Mouse (Mus musculus) forebrain, embryonic 14.5 days (tissue): Measurements from ENCODE around the gene Mdh1b. TPM values are rescaled to one million over a fixed set of nuclear protein-coding genes. Genes with fewer than 3 reads are reported as not detected.
A peak's percentile ranks its signal among the peaks of the same experiment; 100 is the strongest.

Experiments used
- ATAC-seq: fragments of 200-750 bp; cut with Nextera tagmentation; 2 replicates; pipeline ENCODE4 v1.8.0; 2017; ENCODE audit warnings: mild to moderate bottlenecking, moderate library complexity
- DNase-seq: peaks from one replicate; pipeline ENCODE4 v3.0.0-alpha.2; 2015; ENCODE audit warnings: low spot score
- H3K27ac ChIP-seq: fragments of 300-500 bp; sonication (generic); 2 replicates; pipeline ENCODE4 v1.5.1; 2014; ENCODE audit warnings: low read depth, mild to moderate bottlenecking, control low read depth, low read length, moderate library complexity
- H3K27me3 ChIP-seq: fragments of 300-500 bp; sonication (generic); replicated peaks from 2 replicates; pipeline ENCODE4 v1.6.1; 2014; ENCODE audit warnings: low read length, control low read depth, mixed read lengths; ENCODE audit not compliant: control insufficient read depth, insufficient read depth
- H3K36me3 ChIP-seq: fragments of 300-500 bp; sonication (generic); 2 replicates; pipeline ENCODE4 v1.6.1; 2014; ENCODE audit warnings: low read length, control low read depth; ENCODE audit not compliant: control insufficient read depth, insufficient read depth
- H3K4me1 ChIP-seq: fragments of 300-500 bp; sonication (generic); 2 replicates; pipeline ENCODE4 v1.6.1; 2014; ENCODE audit warnings: antibody characterized with exemption, low read length, control low read depth; ENCODE audit not compliant: control insufficient read depth, insufficient read depth
- H3K4me2 ChIP-seq: fragments of 300-500 bp; sonication (generic); 2 replicates; pipeline ENCODE4 v1.6.1; 2014; ENCODE audit warnings: mild to moderate bottlenecking, control low read depth, low read length
- H3K4me3 ChIP-seq: fragments of 300-500 bp; sonication (generic); 2 replicates; pipeline ENCODE4 v1.5.1; 2014; ENCODE audit warnings: low read depth, low read length, control low read depth
- H3K9ac ChIP-seq: fragments of 300-500 bp; sonication (generic); 2 replicates; pipeline ENCODE4 v1.6.1; 2014; ENCODE audit warnings: mild to moderate bottlenecking, low read length, control low read depth, moderate library complexity
- H3K9me3 ChIP-seq: fragments of 300-500 bp; sonication (generic); replicated peaks from 2 replicates; pipeline ENCODE4 v1.6.1; 2016; ENCODE audit warnings: low read length, control low read depth, mixed read lengths; ENCODE audit not compliant: control insufficient read depth
- WGBS: fragments of 180-500 bp; shearing (Covaris S2); extraction: QIAGEN DNeasy Blood & Tissue Kit; methylation state at CpG from one replicate; pipeline ENCODE4 v1.1.7; 2014; 5-methylcytosine and 5-hydroxymethylcytosine counted together
- polyA plus RNA-seq: library from polyadenylated mRNA; unstranded; fragments of >200 nt; fragmentation: Nextera tagmentation; extraction: Ambion mirVana; gene quantifications from 2 replicates; pipeline ENCODE4 v1.2.1, GENCODE M21; 2014

Gene Mdh1b
- polyA plus RNA-seq, 1 experiment from 2014 or later: 0.29 TPM

DNA sequence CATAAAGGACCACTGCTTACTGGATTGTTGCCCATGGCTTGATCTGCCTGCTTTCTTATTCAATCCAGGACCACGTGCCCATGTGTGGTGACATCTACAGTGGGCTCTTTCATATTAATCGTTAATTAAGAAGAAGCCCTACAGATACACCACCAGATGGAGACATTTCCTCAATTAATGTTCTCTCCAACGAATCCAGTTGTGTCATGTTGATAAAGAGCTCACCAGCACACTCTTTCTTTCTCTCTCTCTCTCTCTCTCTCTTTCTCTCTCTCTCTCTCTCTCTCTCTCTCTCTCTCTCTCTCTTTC is 61.3 kb downstream of the Mdh1b start:
- 1% methylated on average over 3 of the region's 3 CpGs for WGBS
- peak overlapping the region; percentile 1 for H3K4me3 ChIP-seq
- H3K9ac ChIP-seq: peak overlapping the region; percentile 40; the same call in 1 of the 2 replicates
- H3K27ac ChIP-seq: no peak overlapping the region
- no peaks in the 10 kb centered on the region for H3K27me3 ChIP-seq
- peak; percentile 81 for ATAC-seq
- peak; percentile 93 for DNase-seq
- no peaks in the 10 kb centered on the region for H3K9me3 ChIP-seq
- H3K36me3 ChIP-seq: no peaks in the 10 kb centered on the region
- H3K4me1 ChIP-seq: peaks cover 15% of the 10 kb centered on the region
- peak overlapping the region; percentile 48 for H3K4me2 ChIP-seq

DNA sequence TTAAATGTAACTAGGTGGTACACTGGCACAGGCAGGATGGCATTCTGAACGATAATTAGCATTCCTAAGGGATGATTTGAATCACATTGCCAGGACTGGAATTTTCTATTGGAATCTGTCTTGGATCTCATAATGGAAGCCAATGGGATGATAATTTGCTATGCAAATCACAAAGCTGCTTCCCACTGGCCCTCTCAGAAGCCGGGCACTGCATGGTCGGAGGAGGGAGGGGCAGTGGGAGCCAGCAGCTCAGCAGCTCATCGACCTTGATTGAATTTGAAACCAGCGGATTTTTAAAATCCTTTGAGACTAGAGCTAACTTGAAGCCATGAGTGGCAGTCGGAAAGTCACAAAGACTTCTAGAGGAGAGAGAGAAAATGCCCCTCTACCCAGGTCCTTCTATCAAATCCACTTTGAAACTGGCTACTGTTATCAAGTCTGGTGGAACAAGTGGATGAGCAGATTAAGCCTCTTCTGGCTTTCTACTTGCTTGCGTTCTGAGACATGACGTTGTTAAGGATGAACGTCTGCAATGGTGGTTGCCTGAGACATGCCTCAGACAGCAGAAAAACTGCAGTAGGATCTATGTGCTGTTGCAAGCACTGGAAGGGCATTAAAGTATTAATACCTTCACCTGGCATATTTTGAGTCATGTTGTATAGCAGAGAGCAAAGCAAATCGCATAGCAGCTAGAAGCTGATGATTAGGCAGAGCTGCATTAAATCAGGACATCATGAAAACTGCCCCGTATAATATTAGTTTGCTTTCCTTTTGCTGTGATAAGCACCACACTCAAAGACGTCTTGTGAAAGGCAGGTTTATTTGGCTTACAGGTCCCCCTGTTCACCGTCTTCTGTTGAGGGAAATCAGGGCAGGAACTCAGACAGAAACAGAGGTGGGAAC is 61.9 kb downstream of the Mdh1b start:
- H3K4me3 ChIP-seq: peak overlapping the region; percentile 1
- peak; percentile 62 for ATAC-seq
- peak overlapping the region; percentile 40; the same call in 1 of the 2 replicates for H3K9ac ChIP-seq
- H3K27ac ChIP-seq: no peak overlapping the region
- H3K36me3 ChIP-seq: no peaks in the 10 kb centered on the region
- no peaks in the 10 kb centered on the region for H3K27me3 ChIP-seq
- no peaks in the 10 kb centered on the region for H3K9me3 ChIP-seq
- DNase-seq: peak; percentile 43
- H3K4me2 ChIP-seq: peak overlapping the region; percentile 48
- WGBS: 10% methylated on average over 13 of the region's 13 CpGs
- H3K4me1 ChIP-seq: peaks cover 15% of the 10 kb centered on the region

DNA sequence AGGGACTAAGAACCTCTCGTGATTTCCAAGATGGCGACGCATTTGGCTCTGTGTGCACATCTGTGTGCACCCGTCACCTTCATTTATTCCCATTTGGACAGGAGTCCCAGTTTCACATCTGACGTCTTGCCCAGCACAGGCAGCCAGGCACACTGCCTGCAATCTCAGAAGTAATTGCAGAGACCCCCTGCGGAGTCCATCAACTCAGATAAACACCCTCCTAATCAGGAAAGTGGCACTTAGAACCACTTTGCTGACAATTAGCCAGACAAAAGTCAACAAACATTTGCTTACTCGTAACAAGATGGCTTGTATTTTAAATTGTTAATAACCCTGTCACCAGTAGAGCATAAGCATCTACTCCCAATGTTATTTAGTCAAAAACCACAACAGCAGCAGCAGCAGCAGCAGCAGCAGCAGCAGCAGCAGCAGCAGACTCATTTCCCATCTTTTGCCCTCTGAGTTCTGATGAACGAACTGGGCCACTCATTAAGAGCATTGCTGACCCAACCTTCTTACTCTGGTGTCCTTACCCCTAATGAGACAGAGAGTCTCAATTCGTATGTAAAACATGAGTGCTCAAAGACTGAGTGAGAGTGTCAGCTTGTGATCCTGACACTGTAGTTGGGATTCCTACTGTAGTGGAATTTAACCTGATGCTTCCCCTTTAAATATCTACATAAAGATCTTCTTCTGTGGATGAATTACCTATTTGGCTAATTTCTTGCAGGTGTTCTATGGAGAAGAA is 62.7 kb downstream of the Mdh1b start:
- Histone ChIP-seq H3K4me1 (peaks cover 15% of the 10 kb centered on the region), H3K27me3 (no peaks in the 10 kb centered on the region), H3K36me3 (no peaks in the 10 kb centered on the region), H3K4me3 (no peak overlapping the region), H3K9me3 (no peaks in the 10 kb centered on the region), H3K4me2 (peak overlapping the region; percentile 48), H3K27ac (no peak overlapping the region), H3K9ac (no peak overlapping the region)
- WGBS: 25% methylated on average over 9 of the region's 9 CpGs
- DNase-seq (peak; percentile 67), ATAC-seq (peak; percentile 47; the same call in 1 of the 2 replicates)

DNA sequence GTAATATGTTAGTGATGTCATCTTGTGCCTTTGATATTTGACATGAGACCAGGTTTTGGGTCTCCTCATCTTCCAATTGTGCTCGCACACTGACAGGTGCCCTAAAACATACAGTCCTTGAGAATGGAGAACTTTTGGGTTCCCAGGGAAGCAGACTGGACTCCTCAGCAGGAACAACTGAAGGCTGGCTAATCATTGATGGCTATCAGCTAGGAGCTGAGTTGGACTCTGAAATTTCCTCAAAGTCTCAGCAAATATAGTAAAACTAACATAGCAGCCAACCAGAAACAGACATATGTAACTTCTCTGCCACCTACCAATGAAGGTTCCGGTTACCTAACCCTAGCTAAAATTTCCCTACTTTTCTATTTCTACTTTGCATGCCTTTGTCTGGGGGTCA is 64.0 kb downstream of the Mdh1b start:
- Histone ChIP-seq H3K27me3 (no peaks in the 10 kb centered on the region), H3K36me3 (no peaks in the 10 kb centered on the region), H3K9ac (no peak overlapping the region), H3K27ac (no peak overlapping the region), H3K4me3 (no peak overlapping the region), H3K9me3 (no peaks in the 10 kb centered on the region), H3K4me1 (peaks cover 15% of the 10 kb centered on the region), H3K4me2 (no peak overlapping the region)
- 96% methylated on average over 2 of the region's 2 CpGs for WGBS
- ATAC-seq (no peak), DNase-seq (no peak)

DNA sequence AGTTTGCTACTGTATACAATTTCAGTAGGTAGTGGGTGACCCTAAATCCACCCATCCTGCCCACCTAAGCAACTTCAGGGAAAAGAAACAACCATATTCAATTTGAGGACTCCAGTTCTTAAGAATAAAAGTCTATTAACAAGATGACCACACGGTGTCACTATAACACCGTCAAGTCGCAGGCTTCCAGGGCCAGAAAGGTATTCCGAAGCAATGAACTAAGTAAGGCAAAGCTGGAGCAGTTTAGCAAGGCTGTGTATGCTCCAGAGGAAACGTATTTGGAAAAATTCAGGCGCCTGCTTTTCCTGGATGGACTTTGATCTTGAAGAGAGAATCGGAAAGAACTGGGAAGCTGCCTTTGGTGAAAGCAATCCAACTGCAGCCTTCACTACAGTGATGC is 70.5 kb downstream of the Mdh1b start:
- DNase-seq (peak; percentile 91), ATAC-seq (peak; percentile 62)
- Histone ChIP-seq H3K4me2 (no peak overlapping the region), H3K27ac (no peak overlapping the region), H3K9ac (no peak overlapping the region), H3K9me3 (no peaks in the 10 kb centered on the region), H3K4me1 (no peaks in the 10 kb centered on the region), H3K36me3 (no peaks in the 10 kb centered on the region), H3K27me3 (no peaks in the 10 kb centered on the region), H3K4me3 (no peak overlapping the region)
- 4% methylated on average over 7 of the region's 7 CpGs for WGBS

DNA sequence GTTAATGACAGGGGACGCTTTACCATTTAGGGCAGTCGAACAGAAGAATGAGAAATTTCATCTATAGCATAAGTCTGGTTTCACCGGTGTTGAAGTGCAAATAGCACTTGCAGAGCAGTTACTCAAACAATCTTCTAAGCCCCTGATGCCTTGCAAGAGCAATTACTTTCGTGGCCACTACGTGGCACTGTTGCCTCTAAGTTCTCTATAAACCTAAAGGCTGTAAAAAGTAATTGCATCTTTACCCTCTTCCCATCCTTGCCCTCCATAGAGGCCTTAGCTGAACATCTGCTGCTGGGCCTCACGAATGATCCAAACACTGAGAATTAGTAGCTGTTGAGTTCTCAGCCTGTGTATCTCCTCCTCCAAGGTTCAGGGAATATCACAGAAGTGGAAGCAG is 72.1 kb downstream of the Mdh1b start:
- Histone ChIP-seq H3K9me3 (no peaks in the 10 kb centered on the region), H3K4me3 (no peak overlapping the region), H3K27ac (no peak overlapping the region), H3K4me1 (no peaks in the 10 kb centered on the region), H3K36me3 (no peaks in the 10 kb centered on the region), H3K9ac (no peak overlapping the region), H3K4me2 (no peak overlapping the region), H3K27me3 (no peaks in the 10 kb centered on the region)
- WGBS: 15% methylated on average over 6 of the region's 6 CpGs
- DNase-seq: peak; percentile 89
- no peak for ATAC-seq

Other genes starting within 250 kb of the Mdh1b start
- not detected in 2 replicates for gene Gm39653, start 114.3 kb downstream of the Mdh1b start, polyA plus RNA-seq
- not detected in 2 replicates for gene Dytn, start 43.4 kb downstream of the Mdh1b start, polyA plus RNA-seq
- 56.2 and 59.4 TPM in 2 replicates for gene Fastkd2, start 296 bp upstream of the Mdh1b start, polyA plus RNA-seq
- 0.28 and 0.32 TPM in 2 replicates for gene 4933402D24Rik, start 38.9 kb upstream of the Mdh1b start, polyA plus RNA-seq